Mouse (Mus musculus) C2C12 (cell line): ENCODE measurements around the gene Cbwd1. TPM values are rescaled to one million over a fixed set of nuclear protein-coding genes. Genes with fewer than 3 reads are reported as not detected.

Experiments
- H3K27me3 ChIP-seq: one replicate; pipeline ENCODE4 v1.6.1; 2011; ENCODE audit not compliant: control insufficient read depth, insufficient read depth, insufficient read length
- H3K36me3 ChIP-seq: one replicate; pipeline ENCODE4 v1.6.1; 2011; ENCODE audit not compliant: control insufficient read depth, insufficient read depth
- H3K4me3 ChIP-seq: one replicate; pipeline ENCODE4 v1.5.1; 2011; ENCODE audit warnings: mild to moderate bottlenecking, control low read depth; ENCODE audit not compliant: poor library complexity, insufficient read depth, severe bottlenecking
- H3K79me2 ChIP-seq: one replicate; pipeline ENCODE4 v1.6.1; 2011; ENCODE audit not compliant: control insufficient read depth, insufficient read depth
- H3K79me3 ChIP-seq: one replicate; pipeline ENCODE4 v1.6.1; 2011; ENCODE audit warnings: low read depth, control low read depth
- H3ac ChIP-seq: one replicate; pipeline ENCODE3; 2011; ENCODE audit warnings: low read depth; ENCODE audit not compliant: control insufficient read depth, insufficient read length
- CEBPB ChIP-seq: IDR thresholded peaks from one replicate; pipeline ENCODE4 v1.6.1; 2011; ENCODE audit warnings: low read depth, mild to moderate bottlenecking, control low read depth, moderate library complexity
- CTCF ChIP-seq: IDR thresholded peaks from one replicate; pipeline ENCODE4 v1.5.1; 2011; ENCODE audit not compliant: control insufficient read depth, insufficient read depth, insufficient read length
- FOSL1 ChIP-seq: IDR thresholded peaks from one replicate; pipeline ENCODE4 v1.8.0; 2011; ENCODE audit warnings: mild to moderate bottlenecking, low read length; ENCODE audit not compliant: poor library complexity, insufficient read depth, severe bottlenecking
- MAX ChIP-seq: IDR thresholded peaks from one replicate; pipeline ENCODE4 v1.6.1; 2011; ENCODE audit warnings: mild to moderate bottlenecking, control low read depth
- MYOD1 ChIP-seq: IDR thresholded peaks from one replicate; pipeline ENCODE4 v1.6.1; 2011; ENCODE audit warnings: low read depth; ENCODE audit not compliant: control insufficient read depth, insufficient read length
- MYOG ChIP-seq: IDR thresholded peaks from one replicate; pipeline ENCODE4 v1.6.1; 2011; ENCODE audit not compliant: control insufficient read depth, insufficient read length; ENCODE audit errors: extremely low read depth
- USF1 ChIP-seq: IDR thresholded peaks from one replicate; pipeline ENCODE4 v1.6.1; 2011; ENCODE audit warnings: low read depth, mild to moderate bottlenecking, control low read depth, moderate library complexity
- microRNA-seq: library from miRNA; unstranded; fragments of <30 nt; microRNA quantifications from one replicate; pipeline ENCODE4, GENCODE M21; 2019; ENCODE audit warnings: borderline microRNAs expressed
- polyA plus RNA-seq: library from polyadenylated mRNA; unstranded; fragments of >200 nt; fragmentation: generic; extraction: Trizol; gene quantifications from one replicate; pipeline ENCODE4 v1.2.1, GENCODE M21; 2012; ENCODE audit warnings: missing spikeins

Gene Cbwd1
- polyA plus RNA-seq, 1 experiment: 10.4 TPM

GRCm38 (mm10) chr19:24873873-24874272, 87.5 kb downstream of the Cbwd1 start:
- H3K79me3 ChIP-seq: no peaks in the 10 kb centered on the region
- TF ChIP-seq FOSL1: no peak
- TF ChIP-seq MYOD1: no peak
- no peak for TF ChIP-seq USF1
- no peak for TF ChIP-seq MYOG
- no peak for TF ChIP-seq CEBPB
- TF ChIP-seq MAX: no peak
- no peak for TF ChIP-seq CTCF
- H3ac ChIP-seq: no peak overlapping the region
- no peaks in the 10 kb centered on the region for H3K79me2 ChIP-seq
- no peaks in the 10 kb centered on the region for H3K36me3 ChIP-seq
- no peak overlapping the region for H3K4me3 ChIP-seq
- H3K27me3 ChIP-seq: no peaks in the 10 kb centered on the region

GRCm38 (mm10) chr19:24871037-24871635, 90.3 kb downstream of the Cbwd1 start:
- TF ChIP-seq MAX (no peak), FOSL1 (no peak), CTCF (peak; percentile 35), MYOD1 (no peak), CEBPB (no peak), MYOG (no peak)
- Histone ChIP-seq H3ac (peak overlapping the region; percentile 15), H3K79me2 (no peaks in the 10 kb centered on the region), H3K79me3 (no peaks in the 10 kb centered on the region), H3K36me3 (no peaks in the 10 kb centered on the region), H3K4me3 (no peak overlapping the region), H3K27me3 (no peaks in the 10 kb centered on the region)

Small RNA genes within 50 kb of the gene (microRNA-seq; reads per million reads assigned to microRNA genes)
- not detected for gene Mir3084-1

Other genes with a start within 250 kb of the Cbwd1 start
- 0.05 TPM for gene Pgm5, start 99.8 kb downstream of the Cbwd1 start, polyA plus RNA-seq
- 207 TPM for gene Gm10053, start 85.9 kb downstream of the Cbwd1 start, polyA plus RNA-seq
- not detected for gene Foxd4, start 60.4 kb downstream of the Cbwd1 start, polyA plus RNA-seq
- gene Dock8, start 37.9 kb upstream of the Cbwd1 start, polyA plus RNA-seq: 8.2 TPM